Mouse (Mus musculus): ENCODE measurements around the gene Gpatch1.

GRCm38 (mm10) chr7:35297886-35298285 is 20.4 kb downstream of the Gpatch1 start:
- TF ChIP-seq CTCF (IDR thresholded peaks at IDR 0.05; ENCODE audit: control insufficient read depth, insufficient read depth, insufficient replicate concordance, low read depth, low read length) (no peak), POLR2A (IDR thresholded peaks at IDR 0.05; ENCODE audit: control insufficient read depth, low read depth, low read length) (no peak)
